Comparison of ENCODE assay signal across 24 mouse cellular contexts in genomic region chr3:149252144-149252543, GRCm38 (mm10).
DNase-seq lines count a peak whose midpoint lies in the region; ATAC-seq lines count a peak whose summit lies in the region.
"Had no signal": no experiment of that assay in that cellular context is flagged by ENCODE, and none has a peak within 500 bp of the region (broad histone marks: within the 10 kb centered on the region; RNA-seq: fewer than 3 reads in every experiment).

No protein-coding gene starts in this region.

- peak; percentile 24 for DNase-seq in hindbrain, embryonic 10.5 days (ENCODE audit: low spot score)
- DNase-seq in midbrain, embryonic 14.5 days, result no peak
- peak; percentile 75 for DNase-seq in R1 (ENCODE audit: low read depth, low spot score)
- DNase-seq: adrenal gland, postnatal 10 days; B cell, adult 2 months; cerebellum, adult 8-10 months; cerebellum, postnatal 25 days; gastrocnemius, postnatal 14 days; heart, postnatal 36 days; kidney, adult 9 months; kidney, postnatal 10 days; liver; lung, adult 2 months; lung, postnatal 10 days; right cerebral cortex, postnatal 14 days; thymus, postnatal 4 days had no signal

- peaks cover 24% of the 10 kb centered on the region for H3K4me1 ChIP-seq in hindbrain, embryonic 10.5 days (replicated peaks)
- peaks cover 6% of the 10 kb centered on the region for H3K4me1 ChIP-seq in hindbrain, embryonic 16.5 days (ENCODE audit: control insufficient read depth, insufficient read depth, low read depth, low read length)
- peaks cover 16% of the 10 kb centered on the region for H3K4me1 ChIP-seq in midbrain, embryonic 13.5 days (replicated peaks)
- 0 out of 2 replicates have a peak, but pooled peaks cover 7% of the 10 kb centered on the region for H3K4me1 ChIP-seq in midbrain, embryonic 14.5 days (ENCODE audit: control insufficient read depth, insufficient read depth, low read length)
- H3K4me1 ChIP-seq in hindbrain, embryonic 13.5 days (replicated peaks), result peaks cover 19% of the 10 kb centered on the region

- H3K9me3 ChIP-seq in hindbrain, embryonic 10.5 days, result no peaks in the 10 kb centered on the region
- H3K9me3 ChIP-seq in hindbrain, embryonic 16.5 days (ENCODE audit: control insufficient read depth, low read length), result no peaks in the 10 kb centered on the region
- H3K9me3 ChIP-seq in midbrain, embryonic 13.5 days, result no peaks in the 10 kb centered on the region
- no peaks in the 10 kb centered on the region for H3K9me3 ChIP-seq in midbrain, embryonic 14.5 days (ENCODE audit: control insufficient read depth, low read length)
- H3K9me3 ChIP-seq in hindbrain, embryonic 13.5 days, result no peaks in the 10 kb centered on the region
- H3K9me3 ChIP-seq: forebrain, embryonic 13.5 days had no signal

- no peak overlapping the region for H3K4me2 ChIP-seq in hindbrain, embryonic 16.5 days (ENCODE audit: low read length)
- no peak overlapping the region for H3K4me2 ChIP-seq in midbrain, embryonic 13.5 days (replicated peaks)
- H3K4me2 ChIP-seq in midbrain, embryonic 14.5 days (ENCODE audit: low read length), result no peak overlapping the region
- H3K4me2 ChIP-seq in hindbrain, embryonic 13.5 days, result no peak overlapping the region
- H3K4me2 ChIP-seq: forebrain, embryonic 13.5 days; heart, embryonic 11.5 days had no signal

- WGBS in hindbrain, embryonic 10.5 days, result 35% methylated on average over 6 of the region's 6 CpGs
- 28% methylated on average over 6 of the region's 6 CpGs for WGBS in hindbrain, embryonic 16.5 days
- 40% methylated on average over 6 of the region's 6 CpGs for WGBS in midbrain, embryonic 13.5 days
- 38% methylated on average over 6 of the region's 6 CpGs for WGBS in midbrain, embryonic 14.5 days
- 20% methylated on average over 6 of the region's 6 CpGs for WGBS in hindbrain, embryonic 13.5 days

- ATAC-seq in hindbrain, embryonic 16.5 days, result no peak
- 0 out of 2 replicates have a peak, but pooled peaks have one; percentile 48 for ATAC-seq in midbrain, embryonic 13.5 days
- no peak for ATAC-seq in midbrain, embryonic 14.5 days (ENCODE audit: low FRiP score, low TSS enrichment)
- ATAC-seq in hindbrain, embryonic 13.5 days (ENCODE audit: low FRiP score), result peak; percentile 74; the same call in 1 of the 2 replicates
- ATAC-seq: forebrain, embryonic 13.5 days; intestine, postnatal 0 days had no signal

- no peak overlapping the region for H3K27ac ChIP-seq in hindbrain, embryonic 10.5 days
- no peak overlapping the region for H3K27ac ChIP-seq in hindbrain, embryonic 16.5 days (ENCODE audit: low read depth, low read length)
- no peak overlapping the region for H3K27ac ChIP-seq in midbrain, embryonic 13.5 days
- no peak overlapping the region for H3K27ac ChIP-seq in midbrain, embryonic 14.5 days (replicated peaks; ENCODE audit: low read depth, low read length)
- H3K27ac ChIP-seq in hindbrain, embryonic 13.5 days, result no peak overlapping the region
- H3K27ac ChIP-seq: forebrain, embryonic 13.5 days; liver, embryonic 14.5 days; macrophage had no signal

- H3K27me3 ChIP-seq in hindbrain, embryonic 10.5 days (ENCODE audit: insufficient read depth, poor library complexity, severe bottlenecking), result peaks cover 34% of the 10 kb centered on the region
- H3K27me3 ChIP-seq in hindbrain, embryonic 16.5 days (replicated peaks; ENCODE audit: control insufficient read depth, insufficient read depth, low read length), result no peaks in the 10 kb centered on the region
- 0 out of 2 replicates have a peak, but pooled peaks cover 7% of the 10 kb centered on the region for H3K27me3 ChIP-seq in midbrain, embryonic 13.5 days
- no peaks in the 10 kb centered on the region for H3K27me3 ChIP-seq in midbrain, embryonic 14.5 days (ENCODE audit: control insufficient read depth, insufficient read depth, low read length)
- peaks cover 27% of the 10 kb centered on the region for H3K27me3 ChIP-seq in hindbrain, embryonic 13.5 days

- H3K9ac ChIP-seq in hindbrain, embryonic 16.5 days (ENCODE audit: low read depth, low read length), result no peak overlapping the region
- H3K9ac ChIP-seq in midbrain, embryonic 13.5 days (replicated peaks), result no peak overlapping the region
- no peak overlapping the region for H3K9ac ChIP-seq in midbrain, embryonic 14.5 days (replicated peaks; ENCODE audit: low read length)
- H3K9ac ChIP-seq in hindbrain, embryonic 13.5 days, result no peak overlapping the region
- H3K9ac ChIP-seq: forebrain, embryonic 13.5 days; liver, embryonic 14.5 days had no signal

- no peak overlapping the region for H3K4me3 ChIP-seq in hindbrain, embryonic 10.5 days
- H3K4me3 ChIP-seq in hindbrain, embryonic 16.5 days (ENCODE audit: low read length), result no peak overlapping the region
- H3K4me3 ChIP-seq in midbrain, embryonic 13.5 days (replicated peaks), result no peak overlapping the region
- H3K4me3 ChIP-seq in midbrain, embryonic 14.5 days (replicated peaks; ENCODE audit: low read depth, low read length), result no peak overlapping the region
- no peak overlapping the region for H3K4me3 ChIP-seq in hindbrain, embryonic 13.5 days
- H3K4me3 ChIP-seq: forebrain, embryonic 13.5 days had no signal

- no peaks in the 10 kb centered on the region for H3K36me3 ChIP-seq in hindbrain, embryonic 10.5 days
- H3K36me3 ChIP-seq in hindbrain, embryonic 16.5 days (ENCODE audit: control insufficient read depth, insufficient read depth, low read length), result no peaks in the 10 kb centered on the region
- no peaks in the 10 kb centered on the region for H3K36me3 ChIP-seq in midbrain, embryonic 13.5 days
- H3K36me3 ChIP-seq in midbrain, embryonic 14.5 days (ENCODE audit: control insufficient read depth, insufficient read depth, low read length), result no peaks in the 10 kb centered on the region
- no peaks in the 10 kb centered on the region for H3K36me3 ChIP-seq in hindbrain, embryonic 13.5 days

Comparison
In these comparisons a context has a peak if more than half of its experiments do, and no peak if none do; other contexts are left out.
1. ATAC-seq: peak in midbrain, embryonic 13.5 days (single experiment) and hindbrain, embryonic 13.5 days (single experiment); none in hindbrain, embryonic 16.5 days (single experiment) and midbrain, embryonic 14.5 days (single experiment).